Mouse (Mus musculus): ENCODE results near the gene Nudt22. TPM values are rescaled to one million over a fixed set of nuclear protein-coding genes. Genes with fewer than 3 reads are reported as not detected.

Gene Nudt22
- polyA plus RNA-seq, 1 experiment from 2014 or later: 10.5 TPM

DNA sequence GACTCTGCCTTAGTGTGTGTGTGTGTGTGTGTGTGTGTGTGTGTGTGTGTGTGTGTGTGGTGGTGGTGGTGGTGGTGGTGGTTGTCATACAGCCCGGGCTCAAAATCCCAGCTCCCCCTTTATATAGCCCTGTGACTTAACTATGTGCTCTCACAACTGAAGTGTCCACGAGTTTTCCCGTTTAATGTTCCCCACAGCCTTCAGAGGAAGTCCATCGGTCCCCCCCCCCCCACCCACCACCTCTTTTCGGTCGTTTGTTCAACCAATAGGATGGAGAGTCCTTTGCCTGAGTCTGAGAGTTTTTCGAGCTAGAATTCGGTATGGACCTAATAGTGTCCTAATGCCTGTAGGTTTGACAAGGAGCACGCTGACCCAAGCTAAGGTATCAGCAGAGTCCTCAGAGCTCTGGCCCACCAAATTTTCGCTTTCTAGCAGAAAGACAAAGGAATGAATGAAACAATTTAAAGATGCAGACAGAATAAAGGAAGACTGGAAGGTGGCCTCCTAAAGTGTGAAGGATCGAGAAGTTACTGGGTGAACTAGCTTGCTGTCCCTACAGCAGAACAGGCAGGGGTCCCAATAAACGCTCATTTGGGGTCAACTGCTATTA, 22.2 kb downstream of the Nudt22 start:
- H3K4me2 ChIP-seq (ENCODE audit: low read depth, low read length): peak overlapping the region; percentile 99
- peak overlapping the region; percentile 14; the same call in 1 of the 2 replicates for H3K27ac ChIP-seq (ENCODE audit: low read length)
- peaks cover 4% of the 10 kb centered on the region for H3K36me3 ChIP-seq (ENCODE audit: control insufficient read depth, insufficient read depth)
- H3K4me3 ChIP-seq (ENCODE audit: low read depth, low read length): peak overlapping the region; percentile 77
- WGBS (ENCODE audit: insufficient replicate concordance): 22% methylated on average over 12 of the region's 12 CpGs
- H3K4me1 ChIP-seq (ENCODE audit: control insufficient read depth, low read depth, low read length): peaks cover 64% of the 10 kb centered on the region
- H3K9me3 ChIP-seq (replicated peaks; ENCODE audit: control insufficient read depth, low read length): no peaks in the 10 kb centered on the region
- peak overlapping the region; percentile 56; the same call in 1 of the 2 replicates for H3K9ac ChIP-seq (ENCODE audit: low read depth, low read length)
- ATAC-seq (ENCODE audit: low read depth): no peak
- H3K27me3 ChIP-seq (ENCODE audit: control insufficient read depth, insufficient read depth, low read depth, low read length): peaks cover 2% of the 10 kb centered on the region

DNA sequence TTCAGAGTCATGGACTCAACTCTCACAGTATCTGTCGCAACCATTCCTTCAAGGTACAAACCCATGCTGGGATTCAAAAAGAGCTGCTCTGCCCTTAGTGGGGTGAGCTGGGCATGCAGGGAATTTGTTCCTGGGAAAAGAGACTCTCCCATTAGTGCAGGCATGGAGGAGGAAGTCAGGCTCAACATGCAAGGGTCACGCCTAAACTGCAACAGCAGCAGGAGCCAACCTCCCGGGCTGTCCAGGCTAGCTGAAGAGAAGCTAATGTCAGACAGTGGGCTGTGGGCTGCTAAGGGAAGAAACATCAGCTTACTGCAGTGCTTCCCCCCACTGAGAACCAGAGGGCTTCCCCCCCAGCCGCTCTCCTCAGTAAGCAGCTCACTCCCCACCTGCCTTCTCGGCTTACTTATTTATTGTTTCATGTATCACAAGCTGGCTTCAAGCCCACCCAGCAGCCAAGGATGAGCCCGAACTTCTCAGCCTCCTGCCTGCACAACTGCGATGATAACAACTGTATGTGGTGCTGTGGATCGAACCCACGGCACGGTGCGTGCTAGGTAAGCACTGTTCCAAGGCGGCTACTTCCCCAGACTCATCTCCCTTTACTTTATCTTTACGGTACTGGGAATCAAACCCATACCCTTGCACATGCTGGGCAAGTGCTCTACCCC, 23.5 kb downstream of the Nudt22 start:
- H3K4me2 ChIP-seq (ENCODE audit: low read depth, low read length): no peak overlapping the region
- no peak for ATAC-seq (ENCODE audit: low read depth)
- no peak overlapping the region for H3K27ac ChIP-seq (ENCODE audit: low read length)
- H3K27me3 ChIP-seq (ENCODE audit: control insufficient read depth, insufficient read depth, low read depth, low read length): peaks cover 5% of the 10 kb centered on the region
- H3K9ac ChIP-seq (ENCODE audit: low read depth, low read length): no peak overlapping the region
- H3K9me3 ChIP-seq (replicated peaks; ENCODE audit: control insufficient read depth, low read length): no peaks in the 10 kb centered on the region
- H3K4me3 ChIP-seq (ENCODE audit: low read depth, low read length): no peak overlapping the region
- 77% methylated on average over 13 of the region's 13 CpGs for whole genome bisulfite sequencing (ENCODE audit: insufficient replicate concordance)
- H3K36me3 ChIP-seq (ENCODE audit: control insufficient read depth, insufficient read depth): no peaks in the 10 kb centered on the region
- peaks cover 56% of the 10 kb centered on the region for H3K4me1 ChIP-seq (ENCODE audit: control insufficient read depth, low read depth, low read length)

DNA sequence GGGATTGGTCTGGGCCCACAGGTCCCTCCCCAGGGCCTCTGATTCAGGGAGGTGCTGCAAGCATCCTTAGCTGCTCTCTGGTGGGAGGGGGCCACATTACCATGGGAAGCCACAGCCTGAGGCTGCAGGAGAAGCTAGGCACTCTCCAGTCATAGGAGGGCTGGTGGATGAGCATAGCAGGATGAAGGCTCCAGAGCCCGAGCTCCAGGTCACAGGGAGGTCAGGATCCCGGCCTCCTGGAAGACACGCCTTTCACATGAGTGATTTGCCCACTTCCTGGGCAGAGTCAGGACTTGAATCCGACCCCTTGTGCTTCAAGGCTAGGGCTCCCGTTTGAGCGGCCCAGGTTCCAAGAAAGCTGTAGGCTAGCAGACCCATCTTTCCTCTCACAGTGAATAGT, 24.3 kb downstream of the Nudt22 start:
- ATAC-seq (ENCODE audit: low read depth): no peak
- 0 out of 2 replicates have a peak overlapping the region, but pooled peaks have one; percentile 9 for H3K27ac ChIP-seq (ENCODE audit: low read length)
- H3K9ac ChIP-seq (ENCODE audit: low read depth, low read length): no peak overlapping the region
- no peak overlapping the region for H3K4me2 ChIP-seq (ENCODE audit: low read depth, low read length)
- no peak overlapping the region for H3K4me3 ChIP-seq (ENCODE audit: low read depth, low read length)
- H3K36me3 ChIP-seq (ENCODE audit: control insufficient read depth, insufficient read depth): no peaks in the 10 kb centered on the region
- peaks cover 5% of the 10 kb centered on the region for H3K27me3 ChIP-seq (ENCODE audit: control insufficient read depth, insufficient read depth, low read depth, low read length)
- H3K9me3 ChIP-seq (replicated peaks; ENCODE audit: control insufficient read depth, low read length): no peaks in the 10 kb centered on the region
- peaks cover 53% of the 10 kb centered on the region for H3K4me1 ChIP-seq (ENCODE audit: control insufficient read depth, low read depth, low read length)
- WGBS (ENCODE audit: insufficient replicate concordance): 57% methylated on average over 6 of the region's 6 CpGs

DNA sequence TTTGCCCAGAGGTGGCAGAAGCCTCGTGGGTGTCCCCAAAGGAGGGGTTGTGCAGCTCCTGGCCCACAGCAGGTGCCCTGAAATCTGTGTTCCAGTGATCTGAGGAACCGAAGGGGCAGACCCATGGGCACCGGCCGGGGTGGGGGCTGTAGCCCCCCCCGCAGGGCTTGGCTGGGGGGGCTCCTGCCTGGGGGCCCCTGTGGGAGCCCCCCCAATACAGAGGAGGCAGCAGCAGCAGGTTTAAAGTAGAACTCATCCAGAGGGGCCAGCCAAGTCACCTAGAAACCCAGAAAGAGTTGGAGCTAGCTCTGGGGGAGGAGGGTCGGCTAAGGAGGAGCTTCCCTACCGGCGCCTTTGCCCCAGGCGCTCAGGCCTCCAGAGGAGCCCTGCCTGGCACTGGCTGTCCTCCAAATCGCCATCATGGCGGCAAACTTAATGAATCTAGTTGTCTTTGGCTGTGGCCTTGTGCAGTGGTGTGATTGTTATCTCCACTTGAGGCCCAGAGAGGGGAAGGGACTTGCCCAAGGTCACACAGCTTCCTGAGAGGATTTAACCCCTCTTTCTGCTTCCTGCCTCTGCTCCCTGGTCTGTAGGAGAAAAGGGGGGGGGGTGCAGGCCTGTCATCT, 25.3 kb downstream of the Nudt22 start:
- no peaks in the 10 kb centered on the region for H3K36me3 ChIP-seq (ENCODE audit: control insufficient read depth, insufficient read depth)
- no peak overlapping the region for H3K27ac ChIP-seq (ENCODE audit: low read length)
- no peaks in the 10 kb centered on the region for H3K9me3 ChIP-seq (replicated peaks; ENCODE audit: control insufficient read depth, low read length)
- H3K4me2 ChIP-seq (ENCODE audit: low read depth, low read length): peak overlapping the region; percentile 93
- no peak for ATAC-seq (ENCODE audit: low read depth)
- H3K9ac ChIP-seq (ENCODE audit: low read depth, low read length): peak overlapping the region; percentile 42
- peaks cover 5% of the 10 kb centered on the region for H3K27me3 ChIP-seq (ENCODE audit: control insufficient read depth, insufficient read depth, low read depth, low read length)
- H3K4me3 ChIP-seq (ENCODE audit: low read depth, low read length): peak overlapping the region; percentile 70
- H3K4me1 ChIP-seq (ENCODE audit: control insufficient read depth, low read depth, low read length): peaks cover 42% of the 10 kb centered on the region
- 27% methylated on average over 11 of the region's 11 CpGs for WGBS (ENCODE audit: insufficient replicate concordance)

DNA sequence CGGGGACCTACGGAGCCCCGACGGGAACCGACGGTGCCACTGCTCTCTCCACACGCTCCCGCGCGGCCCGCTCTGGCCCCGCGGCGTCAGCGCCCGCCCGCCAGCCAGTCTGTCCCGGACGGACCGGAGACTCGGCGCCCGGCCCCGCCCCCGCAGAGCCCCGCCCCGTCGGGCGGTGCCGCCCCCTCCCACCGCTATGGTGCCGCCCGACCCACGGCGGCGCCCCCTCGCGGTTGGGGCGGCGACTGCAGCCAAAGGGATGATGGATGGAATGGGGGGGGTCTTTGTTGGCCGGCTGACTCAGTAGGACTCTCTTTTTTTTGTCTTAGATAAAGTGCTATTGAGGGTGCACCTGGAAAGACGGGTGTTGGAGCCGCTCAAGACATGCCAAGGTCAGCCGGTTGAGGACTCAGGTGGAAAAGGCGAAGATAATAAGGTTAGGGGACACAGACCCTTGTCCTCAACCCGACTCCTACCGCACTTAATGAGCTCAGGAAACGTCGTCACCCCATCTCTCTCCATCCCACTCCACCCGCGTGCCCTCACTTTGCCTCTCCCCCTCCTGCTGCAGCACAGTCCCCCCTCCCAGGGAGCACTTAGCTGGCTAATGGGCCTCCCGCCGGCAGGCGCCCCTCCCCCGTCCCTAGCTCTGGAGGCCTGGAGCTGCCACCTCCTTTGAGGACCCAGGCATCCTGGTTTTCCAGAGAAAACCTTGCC, 26.1 kb downstream of the Nudt22 start:
- peak; percentile 81 for ATAC-seq (ENCODE audit: low read depth)
- H3K36me3 ChIP-seq (ENCODE audit: control insufficient read depth, insufficient read depth): 0 out of 2 replicates have a peak, but pooled peaks cover 2% of the 10 kb centered on the region
- no peak overlapping the region for H3K27ac ChIP-seq (ENCODE audit: low read length)
- peaks cover 41% of the 10 kb centered on the region for H3K4me1 ChIP-seq (ENCODE audit: control insufficient read depth, low read depth, low read length)
- H3K9ac ChIP-seq (ENCODE audit: low read depth, low read length): peak overlapping the region; percentile 78
- peak overlapping the region; percentile 70 for H3K4me3 ChIP-seq (ENCODE audit: low read depth, low read length)
- no peaks in the 10 kb centered on the region for H3K9me3 ChIP-seq (replicated peaks; ENCODE audit: control insufficient read depth, low read length)
- H3K4me2 ChIP-seq (ENCODE audit: low read depth, low read length): peak overlapping the region; percentile 93
- peaks cover 5% of the 10 kb centered on the region for H3K27me3 ChIP-seq (ENCODE audit: control insufficient read depth, insufficient read depth, low read depth, low read length)
- whole genome bisulfite sequencing (ENCODE audit: insufficient replicate concordance): 1% methylated on average over 55 of the region's 55 CpGs

DNA sequence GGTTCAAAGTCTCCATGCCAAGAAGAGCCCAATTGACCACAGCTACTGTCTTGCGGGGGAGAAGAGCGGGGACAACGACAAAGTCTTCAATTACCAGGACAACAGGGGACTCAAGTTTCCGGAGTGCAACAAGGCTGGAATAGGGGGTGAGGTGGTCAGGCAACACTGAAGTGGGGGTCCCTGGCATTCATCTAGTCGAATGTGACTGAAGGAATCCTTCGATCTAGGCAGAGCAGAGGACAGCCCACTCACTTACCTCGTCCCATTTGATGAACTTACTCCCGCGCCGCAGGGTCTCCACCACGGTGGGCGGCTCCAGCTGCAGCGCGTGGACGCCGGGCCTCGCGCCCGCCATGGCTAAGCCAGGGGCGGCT, 26.6 kb downstream of the Nudt22 start:
- WGBS (ENCODE audit: insufficient replicate concordance): under 1% methylated on average over 20 of the region's 20 CpGs
- Histone ChIP-seq H3K27me3 (ENCODE audit: control insufficient read depth, insufficient read depth, low read depth, low read length) (peaks cover 5% of the 10 kb centered on the region), H3K36me3 (ENCODE audit: control insufficient read depth, insufficient read depth) (0 out of 2 replicates have a peak, but pooled peaks cover 2% of the 10 kb centered on the region), H3K4me2 (ENCODE audit: low read depth, low read length) (peak overlapping the region; percentile 93), H3K4me1 (ENCODE audit: control insufficient read depth, low read depth, low read length) (peaks cover 36% of the 10 kb centered on the region), H3K9me3 (replicated peaks; ENCODE audit: control insufficient read depth, low read length) (no peaks in the 10 kb centered on the region), H3K27ac (ENCODE audit: low read length) (no peak overlapping the region), H3K9ac (ENCODE audit: low read depth, low read length) (peak overlapping the region; percentile 78), H3K4me3 (ENCODE audit: low read depth, low read length) (peak overlapping the region; percentile 70)
- ATAC-seq (ENCODE audit: low read depth): no peak; the same call in 1 of the 2 replicates

DNA sequence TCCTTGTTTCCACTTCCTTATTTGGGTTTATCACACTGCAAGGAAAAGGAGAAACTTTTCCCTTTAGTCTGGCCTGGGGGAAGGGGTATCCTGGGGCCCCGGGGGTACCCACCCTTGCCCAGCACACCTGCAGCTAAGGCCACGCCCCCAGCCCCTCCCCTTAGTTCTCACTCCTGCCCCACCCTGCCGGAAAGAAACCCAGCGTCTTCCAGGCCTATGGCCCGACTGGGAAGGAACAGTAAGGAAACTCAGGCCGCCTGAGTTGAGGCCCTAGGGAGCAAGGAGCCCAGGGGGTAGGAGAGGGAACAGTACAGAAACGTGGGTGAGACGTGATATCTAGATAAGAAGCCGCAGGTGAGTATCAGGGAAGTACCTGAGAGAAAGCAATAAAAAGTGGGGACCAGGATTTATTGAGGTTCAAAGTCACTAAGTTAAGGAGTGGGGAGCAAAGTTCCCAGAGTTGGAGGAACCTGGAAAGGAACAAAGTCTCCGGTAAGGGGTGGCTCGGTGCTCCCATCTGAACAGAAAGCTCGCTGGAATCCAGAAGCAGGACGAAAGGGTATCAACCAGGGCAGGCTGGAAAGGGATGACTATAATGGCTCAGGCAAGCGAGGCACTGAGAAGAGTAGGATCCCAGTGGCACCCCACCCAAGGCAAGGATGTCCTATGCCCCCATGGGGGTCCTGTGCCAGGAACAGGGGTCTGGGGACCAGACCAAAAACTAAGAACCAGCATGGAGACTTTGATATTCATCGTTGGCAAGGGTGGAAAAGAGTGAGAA, 27.2 kb downstream of the Nudt22 start:
- H3K4me3 ChIP-seq (ENCODE audit: low read depth, low read length): peak overlapping the region; percentile 70
- 0 out of 2 replicates have a peak, but pooled peaks cover 2% of the 10 kb centered on the region for H3K36me3 ChIP-seq (ENCODE audit: control insufficient read depth, insufficient read depth)
- 9% methylated on average over 15 of the region's 15 CpGs for WGBS (ENCODE audit: insufficient replicate concordance)
- peak overlapping the region; percentile 93 for H3K4me2 ChIP-seq (ENCODE audit: low read depth, low read length)
- no peak overlapping the region for H3K27ac ChIP-seq (ENCODE audit: low read length)
- no peaks in the 10 kb centered on the region for H3K9me3 ChIP-seq (replicated peaks; ENCODE audit: control insufficient read depth, low read length)
- peak overlapping the region; percentile 78 for H3K9ac ChIP-seq (ENCODE audit: low read depth, low read length)
- peaks cover 30% of the 10 kb centered on the region for H3K4me1 ChIP-seq (ENCODE audit: control insufficient read depth, low read depth, low read length)
- no peak for ATAC-seq (ENCODE audit: low read depth)
- peaks cover 5% of the 10 kb centered on the region for H3K27me3 ChIP-seq (ENCODE audit: control insufficient read depth, insufficient read depth, low read depth, low read length)

DNA sequence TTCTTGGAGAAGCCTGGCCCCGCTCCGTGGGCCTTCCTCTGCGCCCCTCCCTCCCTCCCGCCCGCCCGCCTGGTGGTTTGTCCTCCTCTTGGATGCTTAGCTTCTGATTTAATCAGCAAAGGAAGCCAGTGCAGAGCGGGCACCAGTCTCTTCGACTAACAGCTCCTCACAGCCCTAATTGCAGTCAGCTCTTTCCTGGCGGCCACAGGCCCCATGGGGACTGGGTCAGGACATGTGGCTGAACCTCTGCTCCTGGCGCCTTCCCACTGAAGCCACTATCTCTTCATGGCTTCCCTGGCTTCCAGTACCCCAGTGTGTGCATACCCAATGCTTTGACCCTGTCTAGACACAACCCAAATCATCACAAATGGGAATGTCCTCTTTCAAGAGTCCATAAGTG, 39.5 kb downstream of the Nudt22 start:
- Histone ChIP-seq H3K27ac (ENCODE audit: low read length) (no peak overlapping the region), H3K4me2 (ENCODE audit: low read depth, low read length) (no peak overlapping the region), H3K9ac (ENCODE audit: low read depth, low read length) (no peak overlapping the region), H3K4me3 (ENCODE audit: low read depth, low read length) (no peak overlapping the region), H3K9me3 (replicated peaks; ENCODE audit: control insufficient read depth, low read length) (no peaks in the 10 kb centered on the region), H3K27me3 (ENCODE audit: control insufficient read depth, insufficient read depth, low read depth, low read length) (no peaks in the 10 kb centered on the region), H3K36me3 (ENCODE audit: control insufficient read depth, insufficient read depth) (peaks cover 7% of the 10 kb centered on the region), H3K4me1 (ENCODE audit: control insufficient read depth, low read depth, low read length) (peaks cover 12% of the 10 kb centered on the region)
- 61% methylated on average over 10 of the region's 10 CpGs for WGBS (ENCODE audit: insufficient replicate concordance)
- ATAC-seq (ENCODE audit: low read depth): no peak

All from liver, embryonic 16.5 days (tissue).